In the genomic region with DNA sequence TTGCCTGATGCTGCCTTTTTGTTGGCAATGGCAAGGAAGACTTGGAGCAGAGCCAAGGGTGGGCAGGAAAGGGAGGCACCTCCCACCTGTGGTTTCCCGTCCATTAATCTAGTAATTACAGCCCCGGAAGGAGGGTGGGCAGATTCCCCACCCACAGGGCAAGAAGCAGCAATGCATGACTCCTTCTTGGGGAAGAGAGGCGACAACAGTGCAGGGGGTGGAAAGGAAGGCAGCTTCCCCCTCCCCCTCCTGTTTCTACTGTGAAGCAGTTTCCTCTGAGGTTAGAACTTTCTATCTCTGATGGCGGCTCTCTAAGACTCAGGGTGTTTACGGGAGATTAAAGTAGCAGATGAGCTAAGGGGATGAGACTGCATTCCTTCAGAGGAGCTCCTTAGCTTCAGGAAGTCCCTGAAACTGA, we compare ENCODE assay signal across 9 mouse cellular contexts. TPM values are rescaled to one million over a fixed set of nuclear protein-coding genes. Genes with fewer than 3 reads are reported as not detected.
DNase-seq lines count a peak whose midpoint lies in the region; ATAC-seq and TF ChIP-seq lines count a peak whose summit lies in the region.
"Had no signal": no experiment of that assay in that cellular context is flagged by ENCODE, and none has a peak within 500 bp of the region (broad histone marks: within the 10 kb centered on the region; RNA-seq: fewer than 3 reads in every experiment).

No protein-coding gene starts in this region.

- no peaks in the 10 kb centered on the region for H3K27me3 ChIP-seq in lung, postnatal 0 days (replicated peaks; ENCODE audit: insufficient read depth, low read length)
- H3K27me3 ChIP-seq in forebrain, embryonic 10.5 days (ENCODE audit: poor library complexity, severe bottlenecking): peaks cover 38% of the 10 kb centered on the region
- H3K27me3 ChIP-seq: hindbrain, embryonic 15.5 days had no signal

- peak; percentile 55 to 57 for DNase-seq in adrenal gland, postnatal 36 days
- DNase-seq in kidney, adult 11 months: peak; percentile 71
- peak; percentile 50 for DNase-seq in lung, postnatal 0 days (ENCODE audit: low spot score)
- DNase-seq in gastrocnemius, postnatal 10 days: no peak
- no peak for DNase-seq in frontal cortex, postnatal 36 days (ENCODE audit: low spot score in 2 of 2)
- no peak for DNase-seq in forebrain, embryonic 10.5 days (ENCODE audit: extremely low spot score, low spot score)
- no peak for DNase-seq in urinary bladder, adult 2 months (ENCODE audit: low spot score)

- ATAC-seq in CD4-positive, CD25-positive, alpha-beta regulatory T cell, adult 4 months: peak; percentile 77
- ATAC-seq in lung, postnatal 0 days: peak; percentile 66

- no peaks in the 10 kb centered on the region for H3K36me3 ChIP-seq in lung, postnatal 0 days (ENCODE audit: insufficient read depth, low read length)
- H3K36me3 ChIP-seq in forebrain, embryonic 10.5 days (replicated peaks): no peaks in the 10 kb centered on the region
- H3K36me3 ChIP-seq: hindbrain, embryonic 15.5 days had no signal

- 54% methylated on average over 5 of the region's 5 CpGs for WGBS in lung, postnatal 0 days
- 82% methylated on average over 5 of the region's 5 CpGs for WGBS in forebrain, embryonic 10.5 days

- no peak overlapping the region for H3K9ac ChIP-seq in lung, postnatal 0 days (replicated peaks; ENCODE audit: low read depth)
- H3K9ac ChIP-seq: hindbrain, embryonic 15.5 days had no signal

- H3K27ac ChIP-seq in lung, postnatal 0 days (ENCODE audit: low read length): no peak overlapping the region
- no peak overlapping the region for H3K27ac ChIP-seq in forebrain, embryonic 10.5 days
- H3K27ac ChIP-seq: hindbrain, embryonic 15.5 days had no signal

- H3K4me3 ChIP-seq in lung, postnatal 0 days (ENCODE audit: low read depth, low read length): no peak overlapping the region
- no peak overlapping the region for H3K4me3 ChIP-seq in forebrain, embryonic 10.5 days
- H3K4me3 ChIP-seq: hindbrain, embryonic 15.5 days had no signal

- TF ChIP-seq CTCF in lung, postnatal 0 days (IDR thresholded peaks at IDR 0.05): no peak

- H3K9me3 ChIP-seq in lung, postnatal 0 days (ENCODE audit: low read length): no peaks in the 10 kb centered on the region
- H3K9me3 ChIP-seq in forebrain, embryonic 10.5 days: no peaks in the 10 kb centered on the region
- H3K9me3 ChIP-seq: hindbrain, embryonic 15.5 days had no signal

- H3K4me2 ChIP-seq in lung, postnatal 0 days (replicated peaks; ENCODE audit: low read depth, low read length): no peak overlapping the region
- H3K4me2 ChIP-seq: hindbrain, embryonic 15.5 days had no signal

- no peaks in the 10 kb centered on the region for H3K4me1 ChIP-seq in lung, postnatal 0 days (ENCODE audit: insufficient read depth, low read depth, low read length)
- peaks cover 70% of the 10 kb centered on the region for H3K4me1 ChIP-seq in forebrain, embryonic 10.5 days

- TF ChIP-seq EP300 in lung, postnatal 0 days (IDR thresholded peaks at IDR 0.05): peak; percentile 89

RNA-seq across cellular contexts. Expression of a gene that starts 9.9 kb away (rescaled TPM):
- polyA plus RNA-seq in CD4-positive, CD25-positive, alpha-beta regulatory T cell, adult 4 months (2017; shearing (Covaris generic)): 1 to 10 TPM in 1 of 2 experiments, not detected in 1; 1.3 TPM
- total RNA-seq in adrenal gland, postnatal 36 days (2021): 10 to 100 TPM; 55.5 to 60.8 TPM
- 0.87 and 1.5 TPM in 2 replicates for polyA plus RNA-seq in lung, postnatal 0 days (2015; fragmentation: Nextera tagmentation; extraction: Ambion mirVana)
- total RNA-seq in gastrocnemius, postnatal 10 days (2021): under 1 TPM; 0.33 to 0.61 TPM
- polyA plus RNA-seq in forebrain, embryonic 10.5 days (2016; fragmentation: Nextera tagmentation; extraction: Ambion mirVana): 0.48 TPM in 1 of 2 replicates, not detected in the other
- polyA plus RNA-seq in urinary bladder, adult 2 months (2012; rRNA removed): 0.23 TPM in 1 of 2 replicates, not detected in the other

RNA-seq across cellular contexts. Expression of a gene that starts 13.2 kb away (rescaled TPM):
- not detected for polyA plus RNA-seq in CD4-positive, CD25-positive, alpha-beta regulatory T cell, adult 4 months (2017; shearing (Covaris generic))
- total RNA-seq in adrenal gland, postnatal 36 days (2021): 1 to 10 TPM; 3.4 to 3.9 TPM
- polyA plus RNA-seq in lung, postnatal 0 days (2015; fragmentation: Nextera tagmentation; extraction: Ambion mirVana): 1.4 and 1.7 TPM in 2 replicates
- 1 to 10 TPM; 1.4 to 1.7 TPM for total RNA-seq in gastrocnemius, postnatal 10 days (2021)
- 0.30 TPM in 1 of 2 replicates, not detected in the other for polyA plus RNA-seq in forebrain, embryonic 10.5 days (2016; fragmentation: Nextera tagmentation; extraction: Ambion mirVana)
- not detected in 2 replicates for polyA plus RNA-seq in urinary bladder, adult 2 months (2012; rRNA removed)

RNA-seq across cellular contexts. Expression of a gene that starts 34.1 kb away (rescaled TPM):
- polyA plus RNA-seq in CD4-positive, CD25-positive, alpha-beta regulatory T cell, adult 4 months (2017; shearing (Covaris generic)): 10 to 100 TPM; 58.0 to 61.9 TPM
- 100 to 1,000 TPM; 198 to 275 TPM for total RNA-seq in adrenal gland, postnatal 36 days (2021)
- polyA plus RNA-seq in lung, postnatal 0 days (2015; fragmentation: Nextera tagmentation; extraction: Ambion mirVana): 96.8 and 106 TPM in 2 replicates
- total RNA-seq in gastrocnemius, postnatal 10 days (2021): 10 to 100 TPM; 21.5 to 23.6 TPM
- 36.7 and 37.7 TPM in 2 replicates for polyA plus RNA-seq in forebrain, embryonic 10.5 days (2016; fragmentation: Nextera tagmentation; extraction: Ambion mirVana)
- 20.7 and 29.1 TPM in 2 replicates for polyA plus RNA-seq in urinary bladder, adult 2 months (2012; rRNA removed)

Comparison
In these comparisons a context has a peak if more than half of its experiments do, and no peak if none do; other contexts are left out.
1. DNase-seq: peak in adrenal gland, postnatal 36 days (2 of 2), kidney, adult 11 months (single experiment) and lung, postnatal 0 days (single experiment); none in gastrocnemius, postnatal 10 days (single experiment), frontal cortex, postnatal 36 days (0 of 2), forebrain, embryonic 10.5 days (single experiment) and urinary bladder, adult 2 months (single experiment).